Mouse (Mus musculus) lung, adult 2 months (tissue): ENCODE data around the gene Arhgap31. TPM values are rescaled to one million over a fixed set of nuclear protein-coding genes. Genes with fewer than 3 reads are reported as not detected.

Source experiments
- DNase-seq: peaks from one replicate; pipeline ENCODE4 v3.0.0; 2022
- H3K4me1 ChIP-seq: fragments of 200-500 bp; 2 replicates; pipeline ENCODE4 v1.6.1; 2011; ENCODE audit warnings: low read length; ENCODE audit not compliant: control insufficient read depth, insufficient read depth
- H3K4me3 ChIP-seq: fragments of 200-500 bp; replicated peaks from 2 replicates; pipeline ENCODE3; 2011; ENCODE audit warnings: low read depth, mild to moderate bottlenecking, control low read depth, low read length; ENCODE audit errors: extremely low read depth
- CTCF ChIP-seq: fragments of 200-500 bp; IDR thresholded peaks from 2 replicates; pipeline ENCODE4 v1.5.1; 2011; ENCODE audit warnings: mild to moderate bottlenecking, low read length, control low read depth; ENCODE audit not compliant: insufficient read depth
- POLR2A ChIP-seq: fragments of 200-500 bp; IDR thresholded peaks from 2 replicates; pipeline ENCODE4 v1.6.1; 2011; ENCODE audit warnings: low read depth, mild to moderate bottlenecking, control low read depth, low read length, borderline replicate concordance; ENCODE audit errors: extremely low read depth
- WGBS: fragments of 180-500 bp; shearing (Covaris S2); methylation state at CpG from one replicate; pipeline ENCODE4 v1.1.7; 2018; 5-methylcytosine and 5-hydroxymethylcytosine counted together
- polyA plus RNA-seq: library from polyadenylated mRNA; depleted of rRNA; stranded (reverse); fragments of >200 nt; gene quantifications from 2 replicates; pipeline ENCODE4 v1.2.3, GENCODE M21; 2012

Gene Arhgap31
- polyA plus RNA-seq, 1 experiment: 46.8 TPM

DNA sequence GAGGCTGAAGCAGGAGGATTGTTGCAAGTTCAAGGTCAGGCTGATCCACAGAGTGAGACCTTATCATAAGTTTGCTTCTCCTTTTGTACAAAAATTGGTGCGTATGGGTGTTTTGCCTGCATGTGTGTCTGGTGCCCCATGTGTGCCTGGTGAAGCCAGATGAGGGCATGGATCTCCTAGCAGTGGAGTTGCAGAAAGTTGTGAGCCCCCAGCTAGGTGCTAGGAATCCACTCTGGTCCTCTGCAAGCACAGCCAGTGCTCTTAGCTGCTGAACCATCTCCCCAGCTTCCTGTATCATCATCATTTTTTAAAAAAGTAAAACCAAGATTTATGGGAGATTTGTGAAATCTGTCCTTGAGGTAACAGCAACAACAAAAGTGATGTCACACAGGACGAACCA is 116.4 kb downstream of the Arhgap31 start:
- Histone ChIP-seq H3K4me3 (no peak overlapping the region), H3K4me1 (no peaks in the 10 kb centered on the region)
- WGBS: 97% methylated on average over 2 of the region's 2 CpGs
- no peak for TF ChIP-seq CTCF
- no peak for DNase-seq

DNA sequence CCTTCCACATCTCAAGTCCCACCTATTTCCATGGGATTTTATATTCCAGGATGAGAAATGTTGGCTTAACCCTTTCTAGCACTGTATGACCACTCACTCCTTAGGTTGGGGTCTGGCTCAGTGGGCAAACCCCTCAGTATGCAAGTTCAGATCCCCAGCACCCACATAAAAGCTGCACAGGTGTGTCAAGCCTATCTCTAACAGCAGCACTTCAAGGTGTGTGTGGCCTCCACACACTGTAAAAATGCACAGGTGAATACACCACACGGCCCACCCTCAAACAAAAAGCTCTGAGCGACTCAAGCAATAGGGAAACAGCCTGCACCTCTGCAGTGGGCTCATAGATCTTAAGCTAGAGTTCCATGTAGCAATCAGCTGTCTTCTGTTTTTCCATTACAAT is 117.0 kb downstream of the Arhgap31 start:
- H3K4me1 ChIP-seq: no peaks in the 10 kb centered on the region
- no peak for DNase-seq
- WGBS: 83% methylated on average over 2 of the region's 2 CpGs
- H3K4me3 ChIP-seq: no peak overlapping the region
- no peak for TF ChIP-seq CTCF
- no peak for TF ChIP-seq POLR2A

DNA sequence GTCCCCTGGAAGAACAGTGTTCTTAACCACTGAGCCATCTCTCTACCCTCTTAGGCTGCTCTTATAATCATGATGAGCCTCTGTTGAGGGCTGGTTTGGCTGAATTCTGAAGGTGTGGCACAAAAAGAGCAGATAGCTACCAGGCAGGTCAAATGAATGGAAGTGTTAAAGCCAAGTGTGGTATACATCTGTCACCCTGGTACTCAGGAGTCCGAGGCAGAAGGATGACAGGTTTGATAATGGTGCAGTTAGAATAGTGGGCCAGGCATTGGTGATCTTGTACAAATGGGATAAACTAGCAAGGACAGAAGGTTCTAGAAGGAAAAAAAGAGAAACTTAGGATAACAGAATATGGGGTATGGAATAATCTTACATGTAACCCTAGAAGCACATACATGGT is 118.6 kb downstream of the Arhgap31 start:
- Histone ChIP-seq H3K4me3 (no peak overlapping the region), H3K4me1 (no peaks in the 10 kb centered on the region)
- WGBS: 77% methylated on average over 1 of the region's 1 CpGs
- DNase-seq: no peak
- no peak for TF ChIP-seq POLR2A

DNA sequence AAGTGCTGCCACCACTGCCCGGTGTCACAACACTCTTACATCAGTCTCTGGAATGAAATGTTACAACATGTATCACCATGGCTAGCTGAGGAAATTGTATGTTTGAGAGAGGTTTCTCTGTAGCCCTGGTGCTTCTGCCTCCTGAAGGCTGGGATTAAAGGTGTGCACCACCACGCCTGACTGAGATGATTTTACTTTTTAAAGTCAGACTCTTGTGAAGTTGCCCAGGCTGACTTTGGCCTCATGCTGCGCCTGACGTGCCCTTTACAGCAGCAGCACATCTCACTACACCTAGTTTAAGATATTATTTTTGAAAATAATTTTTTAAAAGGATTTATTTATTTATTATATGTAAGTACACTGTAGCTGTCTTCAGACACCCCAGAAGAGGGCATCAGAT is 120.1 kb downstream of the Arhgap31 start:
- Histone ChIP-seq H3K4me1 (no peaks in the 10 kb centered on the region), H3K4me3 (no peak overlapping the region)
- DNase-seq: no peak
- WGBS: 96% methylated on average over 4 of the region's 4 CpGs
- TF ChIP-seq CTCF (no peak), POLR2A (no peak)

DNA sequence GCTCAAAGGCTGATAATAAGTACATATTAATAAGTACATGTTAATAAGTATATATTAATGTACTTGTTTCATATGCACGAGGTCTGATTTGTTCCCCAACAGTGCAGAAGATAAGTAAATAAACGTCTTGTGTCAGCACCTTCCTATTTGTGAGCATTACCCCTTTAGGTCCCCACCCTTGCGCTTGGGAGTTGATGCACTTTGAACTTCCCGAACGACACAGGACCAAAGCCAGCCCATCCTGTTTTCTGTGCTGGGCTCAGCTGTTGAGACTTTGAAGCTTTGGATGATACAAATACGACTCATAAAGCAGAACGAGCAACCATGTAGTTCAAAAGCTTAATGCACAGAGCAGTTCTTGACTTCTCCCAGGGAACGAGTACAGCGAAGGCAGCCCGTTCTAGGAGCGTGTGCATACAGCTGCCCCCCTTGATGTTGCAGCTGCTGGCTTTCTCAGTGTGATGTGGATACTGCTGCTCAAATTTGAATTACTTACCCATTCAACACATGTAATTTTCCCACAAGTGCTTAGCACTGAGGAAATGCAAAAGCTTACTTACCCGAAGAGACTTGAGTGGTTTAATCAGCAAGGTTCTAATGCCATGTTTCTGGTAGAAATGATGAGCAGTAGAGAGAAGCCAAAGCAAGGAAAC is 120.9 kb downstream of the Arhgap31 start:
- no peaks in the 10 kb centered on the region for H3K4me1 ChIP-seq
- H3K4me3 ChIP-seq: no peak overlapping the region
- WGBS: 68% methylated on average over 12 of the region's 12 CpGs
- TF ChIP-seq CTCF: no peak
- TF ChIP-seq POLR2A: no peak
- DNase-seq: no peak

DNA sequence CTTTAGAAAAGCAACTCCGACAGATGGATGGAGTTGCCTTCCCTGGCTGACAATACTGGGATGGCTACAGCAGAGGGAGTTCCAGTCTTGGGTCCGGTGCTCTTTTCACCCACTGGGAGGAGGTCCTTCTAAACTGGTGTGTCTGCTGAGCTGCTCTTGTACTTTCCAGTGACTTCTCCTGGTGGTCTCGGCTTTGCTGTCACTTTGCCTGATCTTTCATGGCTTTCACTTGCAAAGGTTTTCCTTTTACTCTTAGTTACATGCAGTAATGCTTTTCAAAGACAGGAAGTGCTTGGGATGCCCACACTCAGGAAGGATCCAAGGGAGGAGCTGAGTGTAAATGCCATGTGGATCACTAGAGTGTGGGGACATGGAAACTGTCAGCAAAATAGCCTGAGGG is 121.6 kb downstream of the Arhgap31 start:
- no peak overlapping the region for H3K4me3 ChIP-seq
- WGBS: 52% methylated on average over 3 of the region's 3 CpGs
- no peak for DNase-seq
- TF ChIP-seq POLR2A: no peak
- TF ChIP-seq CTCF: no peak
- H3K4me1 ChIP-seq: no peaks in the 10 kb centered on the region

DNA sequence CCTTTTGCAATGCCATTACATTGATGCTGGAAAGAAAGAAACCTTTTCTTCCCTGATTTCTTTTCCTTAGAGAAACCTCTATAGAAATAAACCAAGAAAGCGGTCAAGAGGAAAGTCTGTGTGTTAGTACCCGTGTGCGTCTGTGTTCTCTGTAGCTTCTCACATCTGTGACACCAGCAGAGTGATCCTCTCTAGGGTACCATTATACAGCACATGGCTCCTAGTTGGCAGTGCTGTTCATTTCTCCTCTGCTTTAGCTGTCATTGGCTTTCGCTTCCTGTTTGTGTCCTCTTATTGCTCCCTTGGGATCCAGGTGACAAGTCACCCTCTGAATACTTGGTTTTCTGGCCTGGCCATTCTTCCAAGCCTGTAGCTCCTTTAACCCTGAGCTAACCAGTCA is 125.5 kb downstream of the Arhgap31 start:
- H3K4me3 ChIP-seq: no peak overlapping the region
- DNase-seq: no peak
- no peak for TF ChIP-seq POLR2A
- TF ChIP-seq CTCF: no peak
- 92% methylated on average over 4 of the region's 4 CpGs for WGBS
- no peaks in the 10 kb centered on the region for H3K4me1 ChIP-seq

DNA sequence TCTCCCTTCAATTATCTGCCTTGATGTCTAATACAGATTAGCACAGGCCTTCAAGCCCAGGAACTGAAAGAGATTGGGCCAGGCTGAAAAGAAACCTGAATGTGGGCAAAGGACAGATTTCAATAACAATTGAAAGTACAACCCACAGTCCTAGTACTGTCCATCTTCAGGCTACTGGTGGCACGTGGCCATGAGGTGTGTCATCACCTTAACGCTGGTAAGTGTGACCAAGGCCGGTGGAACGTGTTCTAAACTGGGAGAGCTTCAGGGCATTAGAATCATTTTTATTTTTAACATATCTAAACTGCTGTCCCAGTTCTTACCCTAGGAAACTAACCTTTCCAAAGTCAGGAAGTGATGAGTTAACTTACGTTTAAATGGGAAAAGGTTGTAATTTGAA is 125.9 kb downstream of the Arhgap31 start:
- TF ChIP-seq POLR2A (no peak), CTCF (no peak)
- 92% methylated on average over 5 of the region's 5 CpGs for WGBS
- no peaks in the 10 kb centered on the region for H3K4me1 ChIP-seq

DNA sequence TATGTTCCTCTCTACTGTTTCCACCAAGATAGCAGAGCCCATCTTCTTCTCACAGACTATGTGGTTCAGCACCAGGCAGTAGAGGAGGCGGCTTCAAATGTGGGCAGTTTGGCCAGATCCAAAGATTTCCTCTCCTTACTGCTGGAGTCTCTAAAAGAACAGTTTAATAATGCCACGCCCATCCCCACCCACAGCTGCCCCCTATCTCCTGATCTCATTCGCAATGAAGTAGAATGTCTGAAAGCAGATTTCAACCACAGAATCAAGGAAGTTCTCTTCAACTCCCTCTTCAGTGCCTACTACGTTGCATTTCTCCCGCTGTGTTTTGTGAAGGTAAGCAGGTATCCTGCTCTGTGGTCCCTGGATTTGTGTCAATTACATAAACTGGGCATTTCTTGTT is 127.9 kb downstream of the Arhgap31 start:
- H3K4me1 ChIP-seq: no peaks in the 10 kb centered on the region
- WGBS: 78% methylated on average over 5 of the region's 5 CpGs
- DNase-seq: no peak
- no peak overlapping the region for H3K4me3 ChIP-seq
- TF ChIP-seq POLR2A: no peak
- no peak for TF ChIP-seq CTCF

More for the DNA sequence above, 125.9 kb downstream of the Arhgap31 start:
- no peak overlapping the region for H3K4me3 ChIP-seq
- DNase-seq: no peak

DNA sequence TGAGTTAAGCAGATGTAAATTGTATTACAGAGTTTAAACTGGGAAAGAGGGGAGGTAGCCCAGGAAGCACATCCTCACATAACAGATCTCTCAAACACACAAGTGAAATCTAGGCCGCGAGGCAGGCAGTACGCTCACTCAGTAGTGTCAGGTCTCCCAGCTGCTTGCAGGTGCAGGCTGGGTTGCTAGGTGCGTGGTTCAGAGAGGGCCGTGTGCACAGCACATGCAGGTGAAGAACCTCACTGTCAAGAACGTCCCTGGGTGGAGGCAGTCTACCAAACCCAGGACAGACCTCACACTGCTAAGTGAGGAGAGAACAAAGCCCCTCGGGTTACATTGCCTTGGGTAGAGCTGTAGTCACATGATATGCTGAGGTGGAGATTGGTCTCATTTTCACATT is 128.3 kb downstream of the Arhgap31 start:
- Histone ChIP-seq H3K4me3 (no peak overlapping the region), H3K4me1 (no peaks in the 10 kb centered on the region)
- WGBS: 87% methylated on average over 7 of the region's 7 CpGs
- TF ChIP-seq POLR2A (no peak), CTCF (no peak)
- DNase-seq: no peak
